Mouse (Mus musculus): ENCODE data around the gene Tmem200b. TPM values are rescaled to one million over a fixed set of nuclear protein-coding genes. Genes with fewer than 3 reads are reported as not detected.

Gene Tmem200b
- polyA plus RNA-seq, 1 experiment from 2014 or later: 1.3 TPM

GRCm38 (mm10) chr4:131913526-131913925 is 8.0 kb upstream of the Tmem200b start:
- Histone ChIP-seq H3K4me2 (no peak overlapping the region), H3K9me3 (replicated peaks) (no peaks in the 10 kb centered on the region), H3K27me3 (replicated peaks) (peaks cover 85% of the 10 kb centered on the region), H3K9ac (no peak overlapping the region), H3K4me3 (no peak overlapping the region), H3K4me1 (peaks cover 32% of the 10 kb centered on the region), H3K27ac (no peak overlapping the region), H3K36me3 (no peaks in the 10 kb centered on the region)
- 45% methylated on average over 10 of the region's 10 CpGs for WGBS (ENCODE audit: insufficient replicate concordance)
- no peak for ATAC-seq

- H3K4me2 ChIP-seq: no peak overlapping the region
- ATAC-seq: no peak
- no peaks in the 10 kb centered on the region for H3K36me3 ChIP-seq
- no peak overlapping the region for H3K27ac ChIP-seq
- peaks cover 91% of the 10 kb centered on the region for H3K27me3 ChIP-seq (replicated peaks)
- H3K4me3 ChIP-seq: no peak overlapping the region
- H3K9me3 ChIP-seq (replicated peaks): no peaks in the 10 kb centered on the region
- H3K9ac ChIP-seq: no peak overlapping the region
- peaks cover 38% of the 10 kb centered on the region for H3K4me1 ChIP-seq
- WGBS (ENCODE audit: insufficient replicate concordance): 12% methylated on average over 9 of the region's 9 CpGs
Measured at GRCm38 (mm10) chr4:131914046-131914643, 7.4 kb upstream of the Tmem200b start.

GRCm38 (mm10) chr4:131914891-131915469 is 6.6 kb upstream of the Tmem200b start:
- Histone ChIP-seq H3K4me2 (peak overlapping the region; percentile 45), H3K27ac (no peak overlapping the region), H3K36me3 (0 out of 2 replicates have a peak, but pooled peaks cover 2% of the 10 kb centered on the region), H3K9me3 (replicated peaks) (no peaks in the 10 kb centered on the region), H3K9ac (no peak overlapping the region), H3K4me3 (peak overlapping the region; percentile 8; the same call in 1 of the 2 replicates), H3K27me3 (replicated peaks) (peaks cover 99% of the 10 kb centered on the region), H3K4me1 (peaks cover 42% of the 10 kb centered on the region)
- ATAC-seq: no peak
- 5% methylated on average over 31 of the region's 31 CpGs for WGBS (ENCODE audit: insufficient replicate concordance)

- no peak for ATAC-seq
- H3K4me2 ChIP-seq: peak overlapping the region; percentile 20; the same call in 1 of the 2 replicates
- H3K27me3 ChIP-seq (replicated peaks): peaks cover 100% of the 10 kb centered on the region
- 29% methylated on average over 13 of the region's 13 CpGs for WGBS (ENCODE audit: insufficient replicate concordance)
- H3K36me3 ChIP-seq: 0 out of 2 replicates have a peak, but pooled peaks cover 3% of the 10 kb centered on the region
- peak overlapping the region; percentile 0; the same call in 1 of the 2 replicates for H3K4me3 ChIP-seq
- peaks cover 42% of the 10 kb centered on the region for H3K4me1 ChIP-seq
- H3K9me3 ChIP-seq (replicated peaks): no peaks in the 10 kb centered on the region
- no peak overlapping the region for H3K9ac ChIP-seq
- H3K27ac ChIP-seq: no peak overlapping the region
Measured at GRCm38 (mm10) chr4:131915821-131916328, 5.7 kb upstream of the Tmem200b start.

GRCm38 (mm10) chr4:131916425-131916824 is 5.1 kb upstream of the Tmem200b start:
- peaks cover 43% of the 10 kb centered on the region for H3K4me1 ChIP-seq
- ATAC-seq: peak; percentile 52
- no peaks in the 10 kb centered on the region for H3K9me3 ChIP-seq (replicated peaks)
- 7% methylated on average over 15 of the region's 15 CpGs for WGBS (ENCODE audit: insufficient replicate concordance)
- H3K9ac ChIP-seq: no peak overlapping the region
- H3K4me2 ChIP-seq: peak overlapping the region; percentile 20; the same call in 1 of the 2 replicates
- H3K36me3 ChIP-seq: 0 out of 2 replicates have a peak, but pooled peaks cover 3% of the 10 kb centered on the region
- no peak overlapping the region for H3K27ac ChIP-seq
- peaks cover 100% of the 10 kb centered on the region for H3K27me3 ChIP-seq (replicated peaks)
- H3K4me3 ChIP-seq: peak overlapping the region; percentile 0; the same call in 1 of the 2 replicates

- H3K9ac ChIP-seq: no peak overlapping the region
- no peak overlapping the region for H3K27ac ChIP-seq
- no peaks in the 10 kb centered on the region for H3K9me3 ChIP-seq (replicated peaks)
- H3K27me3 ChIP-seq (replicated peaks): peaks cover 100% of the 10 kb centered on the region
- no peak overlapping the region for H3K4me2 ChIP-seq
- 0 out of 2 replicates have a peak, but pooled peaks cover 3% of the 10 kb centered on the region for H3K36me3 ChIP-seq
- ATAC-seq: no peak
- 55% methylated on average over 10 of the region's 10 CpGs for WGBS (ENCODE audit: insufficient replicate concordance)
- H3K4me3 ChIP-seq: no peak overlapping the region
- peaks cover 50% of the 10 kb centered on the region for H3K4me1 ChIP-seq
Measured at GRCm38 (mm10) chr4:131917010-131917555, 4.5 kb upstream of the Tmem200b start.

GRCm38 (mm10) chr4:131918026-131918533 is 3.5 kb upstream of the Tmem200b start:
- ATAC-seq: no peak
- no peak overlapping the region for H3K4me3 ChIP-seq
- H3K4me1 ChIP-seq: peaks cover 60% of the 10 kb centered on the region
- H3K27me3 ChIP-seq (replicated peaks): peaks cover 100% of the 10 kb centered on the region
- H3K9me3 ChIP-seq (replicated peaks): no peaks in the 10 kb centered on the region
- 71% methylated on average over 7 of the region's 7 CpGs for WGBS (ENCODE audit: insufficient replicate concordance)
- no peak overlapping the region for H3K27ac ChIP-seq
- peak overlapping the region; percentile 8; the same call in 1 of the 2 replicates for H3K4me2 ChIP-seq
- peaks cover 12% of the 10 kb centered on the region for H3K36me3 ChIP-seq
- no peak overlapping the region for H3K9ac ChIP-seq

GRCm38 (mm10) chr4:131918711-131919500 is 2.7 kb upstream of the Tmem200b start:
- no peaks in the 10 kb centered on the region for H3K9me3 ChIP-seq (replicated peaks)
- H3K4me3 ChIP-seq: no peak overlapping the region
- peak overlapping the region; percentile 8; the same call in 1 of the 2 replicates for H3K4me2 ChIP-seq
- no peak overlapping the region for H3K27ac ChIP-seq
- WGBS (ENCODE audit: insufficient replicate concordance): 19% methylated on average over 15 of the region's 15 CpGs
- H3K9ac ChIP-seq: no peak overlapping the region
- peaks cover 100% of the 10 kb centered on the region for H3K27me3 ChIP-seq (replicated peaks)
- peaks cover 19% of the 10 kb centered on the region for H3K36me3 ChIP-seq
- H3K4me1 ChIP-seq: peaks cover 60% of the 10 kb centered on the region
- ATAC-seq: peak; percentile 14; the same call in 1 of the 2 replicates

- peak overlapping the region; percentile 70 for H3K4me2 ChIP-seq
- WGBS (ENCODE audit: insufficient replicate concordance): 18% methylated on average over 15 of the region's 15 CpGs
- no peak overlapping the region for H3K9ac ChIP-seq
- peak overlapping the region; percentile 58; the same call in 1 of the 2 replicates for H3K4me3 ChIP-seq
- H3K27ac ChIP-seq: peak overlapping the region; percentile 59; the same call in 1 of the 2 replicates
- peaks cover 60% of the 10 kb centered on the region for H3K4me1 ChIP-seq
- no peaks in the 10 kb centered on the region for H3K9me3 ChIP-seq (replicated peaks)
- peaks cover 26% of the 10 kb centered on the region for H3K36me3 ChIP-seq
- ATAC-seq: no peak
- peaks cover 100% of the 10 kb centered on the region for H3K27me3 ChIP-seq (replicated peaks)
Measured at GRCm38 (mm10) chr4:131919506-131920140, 1.9 kb upstream of the Tmem200b start.

GRCm38 (mm10) chr4:131920141-131920594 is 1.4 kb upstream of the Tmem200b start:
- Histone ChIP-seq H3K4me3 (peak overlapping the region; percentile 58), H3K4me1 (peaks cover 60% of the 10 kb centered on the region), H3K36me3 (peaks cover 32% of the 10 kb centered on the region), H3K27me3 (replicated peaks) (peaks cover 100% of the 10 kb centered on the region), H3K4me2 (peak overlapping the region; percentile 70), H3K9me3 (replicated peaks) (no peaks in the 10 kb centered on the region), H3K27ac (peak overlapping the region; percentile 59; the same call in 1 of the 2 replicates), H3K9ac (peak overlapping the region; percentile 57)
- ATAC-seq: no peak
- WGBS (ENCODE audit: insufficient replicate concordance): 3% methylated on average over 45 of the region's 51 CpGs
